Mouse (Mus musculus) right cerebral cortex, postnatal 25 days (tissue): Measurements from ENCODE around the gene Agap2.
A peak's percentile ranks its signal among the peaks of the same experiment; 100 is the strongest.
"Not testable (repeated sequence)": the region's sequence is repeated elsewhere in the genome, so short reads cannot be mapped to it uniquely, and the experiment has no call there.

ENCODE experiments used
- DNase-seq: peaks from one replicate; pipeline ENCODE4 v3.0.0; 2022

The Agap2 gene

DNA sequence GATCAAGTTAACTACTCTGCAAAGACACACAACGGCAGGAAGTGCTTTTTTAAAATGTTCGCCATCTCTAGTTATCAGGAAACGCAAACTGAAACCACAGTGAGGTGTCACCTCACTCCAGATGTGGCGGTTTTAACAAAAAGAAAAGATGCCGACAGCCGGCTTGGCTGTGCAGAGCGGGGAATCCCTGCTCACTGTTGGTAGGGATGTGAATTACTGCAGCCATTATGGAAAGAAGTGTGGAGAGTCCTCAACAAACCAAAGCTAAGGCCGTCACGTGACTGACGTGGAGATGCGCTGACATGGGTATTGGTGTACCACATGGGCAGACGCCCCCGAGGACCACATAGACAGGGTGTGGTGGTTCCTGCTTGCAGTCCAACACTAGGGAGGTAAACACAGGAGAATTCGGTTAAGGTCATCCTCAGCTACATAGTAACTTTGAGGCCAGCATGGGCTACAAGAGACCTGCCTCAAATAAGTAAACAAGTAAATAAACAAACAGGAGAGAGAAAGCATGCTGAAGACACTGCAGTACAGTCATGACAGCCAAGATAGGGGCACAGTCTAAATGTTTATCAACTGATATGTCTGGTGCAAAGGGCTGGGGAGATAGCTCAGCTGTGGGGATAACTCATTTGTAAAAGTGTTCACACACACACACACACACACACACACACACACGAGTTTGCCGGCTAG, 32.6 kb downstream of the Agap2 start:
- DNase-seq: no peak

DNA sequence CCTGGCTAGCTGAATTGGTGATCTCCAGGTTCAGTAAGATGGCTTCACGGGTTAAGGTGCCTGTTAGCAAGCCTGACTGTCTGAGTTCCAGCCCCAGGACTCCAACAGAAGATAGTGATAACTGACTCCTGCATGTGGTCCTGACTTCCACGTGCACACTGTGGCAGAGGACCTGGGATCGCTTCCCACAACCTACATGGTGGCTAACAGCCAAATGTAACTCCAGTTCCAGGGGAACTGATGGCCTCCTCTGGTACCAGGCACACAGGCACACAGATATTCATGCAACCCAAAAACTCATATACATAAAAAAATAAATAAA, 33.1 kb downstream of the Agap2 start:
- no peak for DNase-seq

DNA sequence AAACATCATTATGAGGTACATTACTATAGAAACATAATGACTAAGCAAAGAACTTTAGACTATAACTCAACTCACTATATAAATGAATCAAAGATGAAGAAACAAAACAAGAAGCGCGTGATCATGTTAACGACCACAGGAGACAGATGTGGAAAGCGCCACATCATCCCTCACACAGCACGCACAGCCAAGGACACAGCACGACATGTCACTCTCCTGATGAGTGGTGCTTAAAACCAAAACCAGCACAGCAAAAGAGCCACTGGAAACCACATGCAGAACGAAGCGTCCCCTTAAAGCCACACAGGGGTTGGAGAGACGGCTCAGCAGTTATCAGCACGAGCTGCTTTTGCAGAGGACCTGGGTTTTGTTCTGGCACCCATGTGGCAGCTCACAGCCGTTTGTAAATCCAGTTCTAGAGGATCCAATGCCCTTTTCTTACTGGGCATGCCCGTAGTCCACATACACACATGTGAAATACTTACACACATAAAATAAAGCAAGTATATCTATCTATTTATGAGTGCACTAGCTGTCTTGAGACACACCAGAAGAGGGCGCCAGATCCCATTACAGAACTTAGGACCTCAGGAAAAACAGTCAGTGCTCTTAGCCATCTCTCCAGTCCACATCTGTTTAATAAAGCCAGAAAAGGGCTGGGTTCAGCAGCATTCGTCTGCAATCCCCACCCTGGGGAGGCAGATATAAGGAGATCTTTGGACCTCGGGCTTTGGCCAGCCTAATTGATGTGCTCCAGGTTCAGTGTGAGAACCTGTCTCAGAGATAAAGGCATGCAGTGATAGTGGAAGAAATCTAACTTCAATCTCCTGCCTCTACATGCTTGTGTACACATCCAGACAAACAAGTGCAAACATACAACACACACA, 36.2 kb downstream of the Agap2 start:
- no peak for DNase-seq

DNA sequence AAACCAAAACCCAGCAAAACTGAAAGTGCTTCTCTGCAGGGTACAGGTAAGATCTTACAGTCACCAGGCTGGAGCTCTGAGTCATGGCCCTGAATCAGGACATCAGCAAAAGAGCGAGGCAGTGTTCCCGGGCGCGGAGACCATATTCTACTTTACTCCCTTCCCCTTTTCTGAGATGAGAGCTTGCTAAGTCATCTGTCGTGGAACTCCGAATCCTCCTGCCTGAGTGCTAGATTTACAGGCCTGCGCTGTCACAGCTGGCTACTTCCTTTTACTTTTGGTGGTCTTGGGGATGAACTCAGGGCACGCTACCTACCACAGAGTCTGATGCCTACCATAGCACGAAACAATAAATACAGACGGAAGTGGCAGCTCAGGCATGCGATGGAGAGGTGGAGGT, 39.3 kb downstream of the Agap2 start:
- no peak for DNase-seq

DNA sequence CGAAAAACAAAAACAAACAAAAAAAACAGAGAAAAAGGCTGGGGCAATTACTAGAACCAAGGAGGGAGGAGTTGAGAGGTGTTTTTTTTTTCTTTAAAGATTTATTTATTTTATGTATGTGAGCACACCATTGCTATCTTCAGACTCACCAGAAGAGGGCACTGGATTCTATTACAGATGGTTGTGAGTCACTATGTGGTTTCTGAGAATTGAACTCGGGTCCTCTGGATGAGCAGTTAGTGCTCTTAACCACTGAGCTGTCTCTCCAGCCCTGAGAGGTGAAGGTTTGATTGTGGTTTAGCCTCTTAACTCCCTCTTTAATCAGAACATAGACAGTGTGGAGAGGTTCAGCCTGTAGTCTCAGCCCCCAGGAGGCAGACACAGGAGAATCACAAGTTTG, 40.0 kb downstream of the Agap2 start:
- no peak for DNase-seq

DNA sequence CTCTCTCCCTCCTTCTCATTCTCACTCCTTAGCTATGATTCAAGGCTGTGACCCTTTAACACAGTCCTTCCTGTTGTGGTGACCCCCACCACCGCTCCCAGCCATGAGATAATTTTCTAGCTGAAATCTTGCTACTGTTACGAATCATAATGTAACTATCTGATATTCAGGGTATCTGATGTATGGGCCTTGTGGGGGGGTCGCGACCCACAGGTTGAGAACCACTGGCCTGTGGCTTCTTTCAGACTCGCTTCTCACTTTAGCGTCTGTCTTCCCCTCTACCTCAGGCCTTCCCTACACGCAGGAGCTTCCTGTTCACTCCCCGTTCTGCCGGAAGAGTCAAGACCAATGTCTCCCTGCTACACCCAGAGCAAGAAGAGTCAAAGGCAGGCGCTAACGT, 43.4 kb downstream of the Agap2 start:
- no peak for DNase-seq

DNA sequence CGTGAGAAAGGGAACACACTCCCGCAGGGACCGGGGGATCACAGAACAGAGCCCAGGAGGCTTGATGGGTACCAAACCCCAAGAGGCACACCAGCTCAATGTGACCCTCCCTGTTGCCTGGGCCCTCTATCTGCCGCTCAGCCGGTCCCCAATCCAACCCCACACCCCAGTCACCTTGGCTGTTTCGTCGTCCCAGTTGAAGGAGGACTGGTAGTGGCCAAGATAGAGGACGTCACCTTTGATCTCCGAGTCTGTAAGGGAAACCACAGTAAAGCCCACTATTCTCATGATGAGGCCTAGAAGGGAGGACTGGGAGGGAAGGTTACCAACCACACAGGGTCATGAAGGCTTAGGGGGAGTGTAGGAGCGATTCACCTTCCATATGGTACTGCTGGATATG, 44.1 kb downstream of the Agap2 start:
- no peak for DNase-seq

DNA sequence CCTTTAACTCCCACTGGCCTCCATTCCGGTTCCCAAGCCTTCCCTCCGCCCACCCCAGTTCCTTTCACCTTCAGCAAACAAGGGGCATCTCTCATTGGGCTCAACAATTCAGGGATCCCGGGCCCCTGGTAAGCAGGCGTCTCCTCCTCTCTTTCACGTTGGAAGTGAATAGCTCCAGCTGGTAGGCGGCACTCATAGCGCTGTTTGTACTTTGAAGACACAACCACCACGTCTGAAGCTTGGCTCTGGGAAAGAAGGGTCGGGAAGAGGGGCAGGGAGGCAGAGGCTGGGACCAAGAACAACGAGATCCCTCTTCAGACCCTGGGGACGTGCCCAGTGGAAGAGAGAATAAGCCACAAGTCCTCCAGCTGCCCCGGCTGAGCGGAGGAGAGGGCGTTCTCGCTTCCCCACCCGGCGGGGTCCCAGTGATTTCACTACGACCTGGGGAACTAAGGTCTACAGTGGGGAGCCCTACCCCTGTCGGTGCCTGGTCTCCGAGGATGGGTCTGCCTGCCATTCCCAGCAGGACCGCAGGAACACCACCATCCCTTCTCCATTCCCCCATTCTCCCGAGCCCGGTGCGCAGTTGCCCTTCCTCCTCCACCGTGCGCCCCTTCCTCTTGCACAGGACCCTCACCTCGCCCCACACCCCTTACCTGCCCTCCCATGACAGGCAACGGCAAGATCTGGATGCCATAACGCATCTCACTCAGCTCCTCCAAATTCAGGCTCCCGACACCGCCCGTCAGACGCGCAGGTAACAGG, 45.4 kb downstream of the Agap2 start:
- no peak for DNase-seq

DNA sequence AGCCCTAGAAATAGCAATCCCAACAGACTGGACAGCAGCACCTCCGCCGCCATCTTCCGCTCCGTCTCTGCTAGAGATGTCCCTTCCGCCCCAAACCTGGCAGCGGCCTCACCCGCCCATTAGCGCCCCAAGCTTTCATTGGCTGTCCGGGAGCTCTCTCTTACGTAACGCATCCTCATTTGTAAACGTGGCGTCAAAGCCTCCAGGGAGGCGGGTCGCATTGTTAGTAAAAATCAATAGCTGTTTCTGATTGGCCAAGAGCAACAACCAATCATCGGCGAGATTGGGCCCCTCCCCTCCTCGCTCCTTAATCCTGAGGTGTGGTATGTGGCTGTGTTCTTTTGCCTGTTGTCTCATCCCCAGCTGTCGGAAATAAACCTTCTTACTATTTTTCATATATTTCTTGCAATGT, 46.0 kb downstream of the Agap2 start, which contains the start of gene Os9:
TSS of gene Os9 (minus strand) at position 66 of the 412 bp plus-strand sequence.
- peak; percentile 94 for DNase-seq

DNA sequence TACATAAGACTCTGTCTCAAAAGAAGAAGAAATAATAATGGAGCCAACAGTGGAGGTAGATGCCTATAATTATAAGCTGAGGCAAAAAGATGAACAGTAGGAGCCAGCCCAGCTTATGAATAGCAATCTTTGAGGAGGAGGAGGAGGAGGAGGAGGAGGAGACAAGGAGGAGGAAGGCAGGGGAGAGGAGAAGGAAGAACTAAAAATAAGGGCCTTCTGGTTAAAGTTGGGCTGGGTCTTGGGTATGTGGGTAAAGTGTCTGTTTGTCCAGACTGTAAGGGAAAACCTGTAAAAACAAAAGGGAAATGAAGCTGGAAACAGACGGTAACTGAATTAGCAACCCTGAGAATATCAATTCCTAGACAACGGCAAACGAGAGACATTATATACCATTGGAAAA, 46.9 kb downstream of the Agap2 start:
- DNase-seq: no peak

DNA sequence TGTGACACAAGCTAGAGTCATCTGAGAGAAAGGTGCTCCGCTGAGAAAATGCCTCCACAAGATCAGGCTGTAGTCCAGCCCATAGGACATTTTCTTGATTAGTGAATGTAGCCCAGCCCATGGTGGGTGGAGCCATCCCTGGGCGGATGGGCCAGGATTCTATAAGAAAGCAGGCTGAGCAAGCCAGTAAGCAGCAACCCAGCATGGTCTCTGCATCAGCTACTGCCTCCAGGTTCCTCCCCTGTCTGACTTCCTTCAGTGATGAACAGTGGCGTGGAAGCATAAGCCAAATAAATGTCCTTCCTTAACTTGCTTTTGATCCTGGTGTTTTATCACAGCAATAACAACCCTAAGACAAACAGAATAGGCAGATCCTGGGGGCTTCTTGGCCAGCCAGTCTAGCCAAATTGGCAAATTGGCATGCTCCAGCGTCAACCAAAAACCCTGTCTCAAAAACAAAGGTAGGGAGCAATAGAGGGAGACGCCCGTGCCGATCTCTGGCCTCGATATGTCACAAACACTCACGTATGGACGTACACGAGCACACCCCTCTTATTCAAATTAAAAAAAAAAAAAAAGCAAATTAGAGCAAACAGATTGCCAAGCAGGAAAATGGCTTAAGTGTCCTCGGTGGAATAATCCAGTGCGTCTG, 47.8 kb downstream of the Agap2 start:
- peak; percentile 58 for DNase-seq

DNA sequence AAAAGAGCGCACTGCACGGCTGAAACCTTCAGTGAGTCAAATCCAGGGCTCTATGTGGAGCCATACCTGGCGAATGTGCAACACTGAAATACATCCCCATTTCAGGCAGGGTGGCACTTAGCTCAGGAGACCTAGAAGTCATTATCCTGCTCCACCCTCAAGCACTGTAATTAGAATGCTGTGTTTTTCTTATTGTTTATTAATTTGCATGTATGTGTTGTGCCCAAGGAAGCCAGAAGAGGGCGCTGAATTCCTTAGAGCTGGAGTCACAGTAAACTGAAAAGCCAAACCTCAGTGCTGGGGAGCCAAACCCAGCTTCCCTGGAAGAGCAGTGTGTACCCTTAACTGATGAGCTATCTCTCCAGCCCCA, 48.3 kb downstream of the Agap2 start:
- DNase-seq: peak; percentile 56

DNA sequence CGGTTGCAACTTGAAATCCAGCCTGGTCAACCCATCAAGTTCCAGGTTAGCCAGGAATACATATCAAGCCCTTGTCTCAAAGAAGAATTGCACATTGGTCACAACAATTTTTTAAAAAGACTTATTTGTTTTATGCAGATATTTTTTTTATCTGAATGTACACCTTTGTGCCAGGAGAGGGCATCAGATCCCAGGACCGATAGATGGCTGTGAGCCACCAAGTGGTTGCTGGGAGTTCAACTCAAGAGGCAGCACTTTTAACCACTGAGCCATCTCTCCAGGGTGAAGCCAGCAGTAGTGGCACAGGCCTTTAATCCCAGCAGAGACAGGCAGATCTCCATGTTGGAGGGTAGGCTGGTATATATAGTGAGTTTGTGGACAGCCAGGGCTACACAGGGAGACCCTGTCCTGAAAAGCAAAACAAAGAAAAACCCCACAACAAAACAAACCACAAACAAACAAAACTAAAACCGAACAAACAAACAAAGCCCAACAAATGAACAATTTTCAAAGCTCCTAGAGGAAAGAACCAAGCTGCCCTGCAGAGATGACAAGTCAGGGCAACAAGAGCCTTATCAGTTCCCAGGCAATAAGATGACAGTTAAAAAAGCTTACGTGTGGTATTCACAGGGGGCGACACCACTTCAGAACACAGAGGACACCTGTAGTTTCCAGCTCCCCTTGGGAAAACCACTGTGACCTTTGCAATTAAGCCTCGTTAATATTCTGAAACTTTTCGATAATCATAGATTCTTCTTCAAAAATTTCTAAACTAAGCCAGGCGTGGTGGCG, 50.3 kb downstream of the Agap2 start:
- no peak for DNase-seq

DNA sequence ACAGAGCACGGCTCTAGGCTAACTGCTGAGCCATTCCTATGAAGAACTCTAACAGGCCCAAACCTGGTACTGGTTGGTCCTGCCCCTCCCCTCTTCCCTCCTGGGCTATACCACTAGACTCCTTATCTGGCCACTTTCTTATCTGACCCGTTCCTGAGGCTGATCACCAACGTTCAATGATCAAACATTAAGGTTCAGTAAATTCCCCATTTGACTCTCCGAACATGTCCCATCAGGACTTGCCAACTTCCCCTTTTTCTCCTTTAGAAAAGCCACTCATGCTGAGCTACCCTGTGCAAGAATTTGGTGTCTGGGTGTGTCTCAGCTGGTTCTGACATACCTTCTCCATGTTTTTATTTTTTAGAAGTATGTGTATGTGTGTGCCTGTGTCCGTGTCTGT, 51.5 kb downstream of the Agap2 start:
- DNase-seq: no peak

DNA sequence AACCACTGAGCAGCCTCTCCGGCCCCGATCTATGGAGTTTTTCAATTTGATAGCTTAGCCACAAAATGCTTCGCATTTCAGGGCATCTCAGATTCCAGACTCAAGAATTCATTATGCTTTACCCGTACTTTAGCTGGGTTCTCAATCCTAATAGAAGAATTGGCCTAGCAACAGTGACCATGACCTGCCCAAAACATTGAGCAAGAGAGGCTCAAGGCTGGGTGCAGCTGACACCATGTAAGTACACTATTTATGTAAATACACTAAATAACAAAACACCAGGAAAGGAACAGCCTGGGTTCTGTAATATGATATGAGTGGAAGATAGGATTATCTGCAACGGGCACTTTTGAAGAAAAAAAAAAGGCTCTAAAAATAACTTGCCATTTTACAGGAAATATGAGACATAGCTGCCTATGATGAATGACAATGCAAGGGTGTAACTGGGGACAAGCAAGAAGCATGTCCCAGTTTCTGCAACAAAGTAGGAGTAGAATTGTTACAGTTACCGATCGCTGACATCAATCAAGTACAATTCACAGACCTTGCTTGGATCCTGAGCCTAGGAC, 52.7 kb downstream of the Agap2 start:
- no peak for DNase-seq

DNA sequence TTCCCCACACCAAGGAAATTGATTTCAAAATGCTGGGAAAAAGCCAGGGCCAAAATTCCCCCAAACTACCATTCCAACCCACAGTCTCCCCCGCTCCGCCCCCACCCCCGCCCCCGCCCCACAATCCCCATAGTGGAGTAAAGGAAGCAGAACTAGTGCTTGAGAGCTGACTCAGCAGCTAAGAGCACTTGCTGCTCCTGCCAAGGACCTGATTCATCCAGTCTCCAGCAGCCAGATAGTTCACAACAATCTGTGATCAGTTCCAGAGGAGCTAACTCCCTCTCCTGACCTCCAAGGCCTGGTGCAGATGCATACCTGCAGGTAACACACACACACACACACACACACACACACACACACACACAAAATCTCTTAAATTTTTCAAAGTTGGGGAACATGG, 54.3 kb downstream of the Agap2 start:
- DNase-seq: no peak

DNA sequence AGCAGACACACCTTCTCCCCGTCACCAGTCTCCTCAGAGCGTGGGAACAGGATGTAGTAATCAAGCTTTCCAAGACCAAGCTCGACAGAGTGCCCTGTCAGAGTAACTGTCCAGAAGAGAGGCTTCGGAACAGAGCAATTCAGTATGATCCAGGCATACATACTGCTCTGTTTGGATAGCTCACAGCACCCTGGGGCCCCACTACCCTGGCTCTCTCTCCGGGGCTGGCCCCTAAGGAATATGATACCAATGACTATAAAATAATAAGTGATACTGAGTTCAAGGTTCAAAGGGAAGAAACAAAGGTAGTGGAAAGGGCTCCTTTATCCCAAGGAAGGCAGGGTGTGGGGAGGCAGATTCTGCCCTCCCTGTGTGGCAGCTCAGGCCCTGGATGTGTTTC, 57.4 kb downstream of the Agap2 start:
- DNase-seq: no peak

DNA sequence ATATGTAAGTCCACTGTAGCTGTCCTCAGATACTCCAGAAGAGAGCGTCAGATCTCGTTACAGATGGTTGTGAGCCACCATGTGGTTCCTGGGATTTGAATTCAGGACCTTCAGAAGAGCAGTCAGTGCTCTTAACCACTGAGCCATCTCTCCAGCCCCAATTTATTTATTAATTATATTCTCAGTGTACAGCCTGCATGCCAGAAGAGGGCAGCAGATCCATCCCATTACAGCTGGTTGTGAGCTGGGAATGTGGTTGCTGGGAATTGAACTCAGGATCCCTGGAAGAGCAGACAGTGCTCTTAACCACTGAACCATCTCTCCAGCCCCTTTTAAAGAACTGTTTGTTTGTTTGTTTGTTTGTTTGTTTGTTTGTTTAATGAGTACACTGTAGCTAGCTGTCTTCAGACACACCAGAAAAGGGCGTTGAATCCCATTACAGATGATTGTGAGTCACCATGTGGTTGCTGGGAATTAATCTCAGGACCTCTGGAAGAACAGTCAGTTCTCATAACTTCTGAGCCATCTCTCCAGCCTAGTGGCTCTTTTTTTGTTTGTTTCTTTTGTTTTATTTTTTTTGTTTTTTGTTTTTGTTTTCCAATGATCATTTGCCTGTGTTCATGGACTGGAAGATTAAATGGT, 59.4 kb downstream of the Agap2 start:
- not testable (repeated sequence) for DNase-seq

DNA sequence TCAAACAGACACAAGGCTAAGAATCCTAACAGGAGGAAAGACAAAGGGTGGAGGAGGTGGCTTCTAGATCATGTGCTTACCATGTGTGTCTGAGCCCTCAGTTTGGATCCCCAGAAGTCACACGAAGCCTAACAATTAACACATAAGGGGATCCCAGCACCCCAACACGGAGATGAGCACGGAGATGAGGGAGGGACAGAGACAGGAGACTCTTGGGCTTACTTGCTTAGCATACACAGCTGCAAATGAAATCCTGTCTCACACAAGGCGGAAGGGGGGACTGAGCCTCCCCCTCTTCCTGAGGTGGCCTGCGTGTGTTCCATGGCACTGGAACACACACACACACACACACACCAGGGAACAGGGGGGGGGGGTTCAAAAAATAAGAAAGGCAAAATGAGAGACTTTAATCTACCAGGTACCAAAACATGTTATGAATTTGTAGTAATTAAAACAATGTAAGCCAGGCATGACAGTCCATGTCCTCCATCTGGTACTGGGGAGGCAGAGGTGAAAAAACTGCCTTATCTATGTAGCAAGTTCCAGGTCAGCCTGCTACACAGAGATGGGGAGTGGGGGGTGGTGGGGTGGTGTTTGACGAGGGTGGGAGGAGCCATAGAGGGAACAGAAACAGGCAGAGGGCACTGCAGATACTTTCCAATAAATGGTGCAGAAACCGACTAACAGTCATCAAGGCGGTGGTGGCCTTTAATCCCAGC, 60.2 kb downstream of the Agap2 start:
- no peak for DNase-seq

DNA sequence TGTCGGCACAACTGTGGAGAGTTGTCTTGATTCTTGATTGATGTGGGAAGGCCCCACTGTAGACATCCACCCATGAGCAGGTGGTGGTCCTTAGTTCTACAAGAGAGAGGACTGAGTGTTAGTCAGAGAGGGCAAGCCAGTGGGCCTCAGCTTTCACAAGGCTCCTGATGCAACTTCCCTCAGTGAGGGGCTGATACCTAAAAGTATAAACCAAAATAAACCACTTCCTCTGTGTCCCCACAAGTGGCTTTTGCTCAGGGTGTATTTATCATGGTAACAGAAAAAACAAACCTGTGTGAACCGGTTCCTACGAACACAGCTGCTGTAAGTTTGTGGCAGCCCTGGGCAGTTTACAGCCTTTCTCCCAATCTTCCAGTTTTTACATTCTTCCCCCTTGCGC, 61.4 kb downstream of the Agap2 start:
- DNase-seq: no peak

DNA sequence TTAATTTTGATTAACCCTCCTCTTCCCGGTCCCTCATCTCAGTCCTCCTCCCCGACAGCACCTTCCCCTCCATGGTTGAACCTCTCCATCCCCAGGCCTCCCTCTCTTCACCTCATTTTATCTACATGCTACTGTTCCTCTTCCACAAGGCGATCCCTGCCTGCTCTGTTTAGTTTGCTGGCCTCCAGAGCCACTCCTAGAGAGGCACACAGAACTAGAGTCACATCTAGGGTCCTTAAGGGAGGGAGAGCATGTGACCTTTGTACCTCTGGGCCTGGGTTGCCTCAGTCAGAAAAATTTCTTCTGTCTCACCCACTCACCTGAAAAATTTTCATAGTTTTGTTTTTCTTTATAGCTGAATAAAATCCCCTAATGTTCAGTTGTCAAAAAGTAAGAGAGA, 62.8 kb downstream of the Agap2 start:
- no peak for DNase-seq
